Mouse (Mus musculus) heart, postnatal 0 days (tissue): ENCODE data around the gene Zzef1.

ENCODE experiments used
- CTCF ChIP-seq: IDR thresholded peaks from 2 replicates; pipeline ENCODE4 v1.5.1; 2016; ENCODE audit warnings: antibody characterized with exemption, control low read depth, low read depth
- EP300 ChIP-seq: IDR thresholded peaks from 2 replicates; pipeline ENCODE4 v1.6.1; 2016; ENCODE audit warnings: antibody characterized with exemption, low read depth

GRCm38 (mm10) chr11:72940208-72941143 lies 144.4 kb downstream of the Zzef1 start:
- TF ChIP-seq CTCF: peak; percentile 75
- TF ChIP-seq EP300: no peak
